Mouse (Mus musculus) olfactory bulb, adult 2 months (tissue): ENCODE data around the gene Mgat4e. TPM values are rescaled to one million over a fixed set of nuclear protein-coding genes. Genes with fewer than 3 reads are reported as not detected.
A peak's percentile ranks its signal among the peaks of the same experiment; 100 is the strongest.
"Not testable (repeated sequence)": the region's sequence is repeated elsewhere in the genome, so short reads cannot be mapped to it uniquely, and the experiment has no call there.

Experiments used
- H3K27ac ChIP-seq: fragments of 200-500 bp; 2 replicates; pipeline ENCODE4 v1.5.1; 2012; ENCODE audit warnings: low read depth, low read length; ENCODE audit not compliant: insufficient read depth
- H3K4me1 ChIP-seq: fragments of 200-500 bp; 2 replicates; pipeline ENCODE4 v1.6.1; 2012; ENCODE audit warnings: low read length; ENCODE audit not compliant: control insufficient read depth, insufficient read depth
- H3K4me3 ChIP-seq: fragments of 200-500 bp; 2 replicates; pipeline ENCODE4 v1.5.1; 2012; ENCODE audit warnings: mild to moderate bottlenecking, low read depth, low read length, moderate library complexity; ENCODE audit not compliant: insufficient read depth
- CTCF ChIP-seq: fragments of 200-500 bp; IDR thresholded peaks from 2 replicates; pipeline ENCODE4 v1.5.1; 2012; ENCODE audit warnings: low read depth, mild to moderate bottlenecking, low read length, moderate library complexity; ENCODE audit not compliant: insufficient read depth
- POLR2A ChIP-seq: fragments of 200-500 bp; IDR thresholded peaks from 2 replicates; pipeline ENCODE4 v1.6.1; 2012; ENCODE audit warnings: mild to moderate bottlenecking, low read depth, low read length, moderate library complexity; ENCODE audit not compliant: insufficient read depth
- WGBS: fragments of 180-500 bp; shearing (Covaris S2); methylation state at CpG from one replicate; pipeline ENCODE4 v1.1.7; 2018; 5-methylcytosine and 5-hydroxymethylcytosine counted together
- polyA plus RNA-seq: library from polyadenylated mRNA; stranded (reverse); fragments of >200 nt; gene quantifications from 2 replicates; pipeline ENCODE4 v1.2.4, GENCODE M21; 2012; ENCODE audit warnings: low replicate concordance; ENCODE audit not compliant: missing spikeins, insufficient read depth, insufficient read length

The Mgat4e gene
- polyA plus RNA-seq, 1 experiment, result not detected

DNA sequence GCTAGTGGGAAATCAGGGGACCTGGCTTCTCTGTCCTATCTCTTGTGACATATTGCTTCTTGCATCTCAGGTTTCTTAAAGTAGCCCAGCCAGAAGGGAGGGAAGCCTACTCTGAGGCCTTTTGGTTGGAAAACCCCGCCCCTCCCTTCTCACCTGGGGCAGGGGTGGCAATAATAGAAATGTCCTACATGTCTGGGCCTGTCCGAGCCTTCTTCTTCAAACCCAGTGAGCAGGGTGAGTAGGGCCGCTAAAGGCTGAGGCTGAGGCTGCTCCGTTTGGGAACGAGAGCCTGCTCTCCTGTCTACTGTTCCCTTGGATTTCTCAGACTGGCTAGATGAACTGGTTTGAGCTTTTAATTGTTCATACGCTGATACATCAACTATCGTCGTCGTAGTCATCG lies 8.9 kb downstream of the Mgat4e start:
- Histone ChIP-seq H3K4me1 (no peaks in the 10 kb centered on the region), H3K27ac (no peak overlapping the region), H3K4me3 (no peak overlapping the region)
- TF ChIP-seq CTCF, result no peak
- no peak for TF ChIP-seq POLR2A
- WGBS, result 97% methylated on average over 10 of the region's 10 CpGs

DNA sequence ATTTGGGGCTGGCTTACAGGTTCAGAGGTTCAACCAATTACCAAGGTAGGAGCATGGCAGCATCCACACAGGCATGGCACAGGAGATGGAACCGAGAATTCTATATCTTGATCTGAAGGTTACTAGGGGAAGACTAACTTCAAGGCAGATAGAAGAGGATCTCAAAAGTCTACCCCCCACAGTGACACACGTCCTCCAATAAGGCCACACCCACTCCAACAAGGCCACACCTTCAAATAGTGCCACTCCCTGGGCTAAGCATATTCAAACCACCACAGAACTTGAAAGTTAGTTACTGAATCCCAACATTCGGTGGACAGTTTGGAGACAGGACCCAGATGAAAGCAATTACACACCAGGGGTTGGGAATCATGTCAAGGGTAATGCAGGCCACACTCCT lies 14.0 kb downstream of the Mgat4e start:
- Histone ChIP-seq H3K4me1 (no peaks in the 10 kb centered on the region), H3K27ac (no peak overlapping the region), H3K4me3 (no peak overlapping the region)
- TF ChIP-seq POLR2A (no peak), CTCF (no peak)
- WGBS, result 70% methylated on average over 3 of the region's 3 CpGs

GRCm38 (mm10) chr1:134535054-134535453 lies 14.4 kb downstream of the Mgat4e start:
- Histone ChIP-seq H3K4me3 (no peak overlapping the region), H3K4me1 (no peaks in the 10 kb centered on the region), H3K27ac (no peak overlapping the region)
- TF ChIP-seq CTCF (no peak), POLR2A (no peak)
- 98% methylated on average over 1 of the region's 1 CpGs for WGBS

DNA sequence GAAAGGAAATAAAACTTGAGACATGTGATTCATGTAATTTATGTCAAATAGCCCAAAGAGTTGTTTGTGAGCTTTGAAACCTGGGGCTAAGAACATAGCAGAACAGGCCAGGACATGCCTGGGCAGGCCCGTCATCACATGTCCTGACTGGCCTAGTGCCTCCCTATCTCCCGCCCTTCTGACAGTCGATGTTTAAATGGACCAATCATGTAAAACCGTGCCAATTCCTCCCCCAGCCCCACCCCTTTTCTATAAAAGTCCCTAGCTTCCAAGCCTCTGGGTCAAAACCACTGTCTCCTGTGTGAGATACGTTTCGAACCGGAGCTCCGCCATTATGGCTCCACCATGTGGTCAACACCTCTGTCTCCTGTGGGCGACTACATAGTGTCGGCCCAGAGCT lies 15.8 kb downstream of the Mgat4e start:
- not testable (repeated sequence) for H3K4me1 ChIP-seq, H3K4me3 ChIP-seq, H3K27ac ChIP-seq
- WGBS, result 93% methylated on average over 10 of the region's 10 CpGs

GRCm38 (mm10) chr1:134530618-134531017 lies 18.9 kb downstream of the Mgat4e start:
- H3K27ac ChIP-seq, result peak overlapping the region; percentile 60; the same call in 1 of the 2 replicates
- TF ChIP-seq CTCF (no peak), POLR2A (no peak)
- 62% methylated on average over 6 of the region's 6 CpGs for WGBS

GRCm38 (mm10) chr1:134526752-134527151 lies 22.7 kb downstream of the Mgat4e start:
- TF ChIP-seq CTCF, result no peak
- no peak for TF ChIP-seq POLR2A
- Histone ChIP-seq H3K4me3 (no peak overlapping the region), H3K4me1 (no peaks in the 10 kb centered on the region), H3K27ac (no peak overlapping the region)
- WGBS, result 94% methylated on average over 6 of the region's 6 CpGs

More at GRCm38 (mm10) chr1:134530618-134531017, 18.9 kb downstream of the Mgat4e start:
- no peak overlapping the region for H3K4me3 ChIP-seq
- H3K4me1 ChIP-seq, result no peaks in the 10 kb centered on the region

- Histone ChIP-seq H3K27ac (no peak overlapping the region), H3K4me3 (no peak overlapping the region), H3K4me1 (no peaks in the 10 kb centered on the region)
- 90% methylated on average over 1 of the region's 1 CpGs for WGBS
- TF ChIP-seq CTCF (no peak), POLR2A (no peak)
These were observed 24.5 kb downstream of the Mgat4e start for GRCm38 (mm10) chr1:134525015-134525414.

DNA sequence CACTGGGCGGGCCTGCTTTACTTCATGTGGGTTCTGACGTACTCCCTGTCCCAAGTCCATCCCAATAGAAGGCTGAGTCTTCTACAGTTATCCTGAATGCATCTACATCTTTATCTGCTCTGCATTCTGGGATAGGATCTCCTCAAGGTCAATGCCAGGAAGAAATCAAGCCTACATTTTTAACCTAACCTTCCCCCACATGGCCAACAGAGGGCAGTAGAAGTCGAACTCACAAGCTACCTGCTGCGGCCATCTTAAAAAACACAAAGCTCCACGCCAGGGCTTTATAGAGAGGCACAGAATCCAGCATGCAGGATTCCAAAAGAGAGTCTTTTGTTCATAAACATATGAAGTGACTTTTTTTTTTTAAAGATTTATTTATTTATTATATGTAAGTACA lies 25.1 kb downstream of the Mgat4e start:
- H3K4me3 ChIP-seq, result no peak overlapping the region
- TF ChIP-seq POLR2A, result no peak
- no peak for TF ChIP-seq CTCF
- no peak overlapping the region for H3K27ac ChIP-seq
- H3K4me1 ChIP-seq, result no peaks in the 10 kb centered on the region
- 81% methylated on average over 5 of the region's 5 CpGs for WGBS

DNA sequence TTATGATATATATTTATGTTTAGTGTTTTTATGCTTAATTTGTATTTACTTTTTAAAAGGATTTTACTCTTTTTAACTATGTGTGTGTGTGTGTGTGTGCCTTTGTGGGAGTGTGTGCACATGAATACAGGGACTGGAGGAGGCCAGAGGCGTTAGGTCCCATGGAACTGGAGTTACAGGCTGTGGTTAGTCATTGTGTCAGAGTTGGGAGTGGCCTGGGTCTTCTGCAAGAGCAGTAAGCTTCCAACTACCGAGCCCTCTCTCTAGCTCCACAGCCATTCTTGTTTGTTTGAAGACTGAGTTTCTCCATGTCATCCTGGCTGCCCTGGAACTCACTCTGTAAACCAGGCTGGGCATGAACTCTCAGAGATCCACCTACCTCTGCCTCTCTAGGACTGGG lies 27.2 kb downstream of the Mgat4e start:
- 69% methylated on average over 2 of the region's 2 CpGs for WGBS
- H3K4me1 ChIP-seq, result no peaks in the 10 kb centered on the region

DNA sequence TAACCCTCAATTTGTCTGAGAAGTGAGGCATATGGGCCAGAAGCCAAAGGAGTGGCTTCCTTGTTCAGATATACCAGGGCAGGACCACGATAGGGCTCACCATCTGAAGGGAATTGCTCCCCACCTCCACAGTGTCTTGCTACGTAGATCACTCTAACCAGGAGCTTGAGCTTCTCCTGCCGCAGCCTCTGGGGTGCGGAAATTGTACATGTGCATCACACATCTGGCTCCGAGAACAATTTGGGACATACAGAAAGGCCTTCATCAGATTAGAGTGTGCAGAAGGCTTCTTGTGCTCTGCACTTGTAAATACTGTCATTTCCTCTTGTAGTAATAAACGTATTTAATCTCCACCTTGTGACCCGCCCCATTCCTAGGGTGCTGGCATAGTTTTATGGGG lies 28.3 kb downstream of the Mgat4e start:
- Histone ChIP-seq H3K4me3 (no peak overlapping the region), H3K4me1 (peaks cover under 1% of the 10 kb centered on the region; the same call in 1 of the 2 replicates), H3K27ac (no peak overlapping the region)
- 91% methylated on average over 7 of the region's 7 CpGs for WGBS
- TF ChIP-seq POLR2A (no peak), CTCF (no peak)

More for the DNA sequence above, 27.2 kb downstream of the Mgat4e start:
- no peak overlapping the region for H3K4me3 ChIP-seq
- TF ChIP-seq POLR2A (no peak), CTCF (no peak)
- no peak overlapping the region for H3K27ac ChIP-seq
